Mouse (Mus musculus) A20 (cell line): ENCODE results near the gene Myh1.

Experiments used
- DNase-seq: peaks from one replicate; pipeline ENCODE4 v3.0.0-alpha.2; 2011; ENCODE audit warnings: low read depth, low spot score

Myh1 gene

DNA sequence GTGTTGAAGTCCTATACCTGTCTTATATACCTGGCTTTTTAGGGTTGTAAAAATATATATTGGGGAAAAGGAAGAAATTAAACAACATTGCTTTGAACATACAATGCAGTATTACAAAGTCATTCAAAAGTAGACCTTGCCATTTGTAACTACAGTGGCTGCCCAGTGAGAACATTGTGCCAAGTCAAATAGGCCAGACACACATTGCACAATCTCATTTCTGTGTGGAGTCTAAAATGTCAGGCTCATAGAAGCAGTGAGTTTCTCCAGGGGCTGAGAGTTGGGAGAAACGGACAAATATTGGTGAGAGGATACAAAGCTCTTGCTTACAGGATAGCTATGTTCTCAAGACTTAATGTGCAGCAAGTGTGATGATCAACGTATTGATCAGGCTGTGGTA lies 30.1 kb downstream of the Myh1 start:
- no peak for DNase-seq

GRCm38 (mm10) chr11:67235639-67236358 lies 35.9 kb downstream of the Myh1 start:
- peak; percentile 60 for DNase-seq

GRCm38 (mm10) chr11:67236799-67237198 lies 36.9 kb downstream of the Myh1 start:
- no peak for DNase-seq

DNA sequence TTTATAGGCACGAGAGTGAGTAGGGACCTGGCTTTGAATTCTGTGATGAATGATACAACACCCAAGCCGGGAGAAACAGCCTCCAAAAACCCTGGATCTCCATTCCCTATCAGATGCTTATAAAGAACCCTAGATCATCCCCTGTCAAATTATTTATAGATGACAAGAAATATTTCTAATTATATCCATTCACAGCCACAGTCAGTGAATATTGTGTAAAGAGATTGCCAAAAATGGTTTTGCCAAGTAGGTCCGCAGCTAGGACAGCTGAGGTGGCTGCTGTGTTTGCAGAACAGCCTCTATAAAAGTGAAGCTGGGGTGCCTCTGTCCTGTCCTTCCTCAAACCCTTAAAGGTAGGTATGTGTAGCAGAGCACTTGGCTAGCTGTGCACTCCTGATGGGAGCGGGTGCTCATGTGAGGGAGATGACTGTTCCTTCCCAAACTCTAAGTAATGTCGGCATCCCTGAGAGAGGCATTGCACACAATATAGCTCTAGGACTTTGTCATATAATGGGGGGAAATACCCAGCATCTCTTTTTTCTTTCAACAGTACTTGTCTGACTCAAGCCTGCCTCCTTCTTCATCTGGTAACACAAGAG lies 37.7 kb downstream of the Myh1 start, which contains the start of gene Myh4:
Gene Myh4 (plus strand): TSS at position 549 of the 599 bp plus-strand sequence.
- no peak for DNase-seq

DNA sequence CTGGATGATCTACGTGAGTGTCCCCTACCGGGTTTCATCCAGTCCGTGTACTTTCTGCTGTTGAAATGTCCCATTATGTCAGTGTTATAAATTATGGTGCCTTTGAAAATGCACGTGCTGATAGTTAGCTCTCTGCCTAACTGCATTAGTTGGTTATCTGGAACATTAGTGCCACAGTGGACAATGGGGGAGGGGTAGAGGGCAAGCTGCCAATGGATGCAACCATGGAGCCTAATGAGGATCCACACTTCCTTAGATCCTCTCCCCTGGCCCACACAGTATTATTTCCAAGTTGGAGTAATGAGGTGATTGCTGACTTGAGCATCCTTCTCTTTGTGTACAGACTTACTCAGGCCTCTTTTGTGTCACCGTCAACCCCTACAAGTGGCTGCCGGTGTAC lies 41.2 kb downstream of the Myh1 start:
- no peak for DNase-seq

DNA sequence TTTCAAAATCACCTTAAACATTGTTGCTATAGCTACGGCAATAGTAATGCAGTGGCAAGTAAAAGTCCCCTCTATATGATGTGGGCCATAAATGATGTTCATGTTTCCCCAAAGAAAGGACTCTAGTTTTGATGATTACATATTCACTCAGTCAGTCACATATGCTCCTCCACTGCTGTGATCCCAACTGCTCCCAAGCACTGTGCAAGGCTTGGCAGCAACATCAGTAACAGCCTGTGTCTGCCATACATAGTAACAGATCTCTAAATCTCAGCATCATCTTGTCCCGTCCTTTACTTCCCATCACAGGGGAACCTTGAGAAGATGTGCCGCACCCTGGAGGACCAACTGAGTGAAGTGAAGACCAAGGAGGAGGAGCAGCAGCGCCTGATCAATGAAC lies 53.8 kb downstream of the Myh1 start:
- DNase-seq, result no peak

- no peak for DNase-seq
Observed at GRCm38 (mm10) chr11:67257048-67257447, 57.2 kb downstream of the Myh1 start.

DNA sequence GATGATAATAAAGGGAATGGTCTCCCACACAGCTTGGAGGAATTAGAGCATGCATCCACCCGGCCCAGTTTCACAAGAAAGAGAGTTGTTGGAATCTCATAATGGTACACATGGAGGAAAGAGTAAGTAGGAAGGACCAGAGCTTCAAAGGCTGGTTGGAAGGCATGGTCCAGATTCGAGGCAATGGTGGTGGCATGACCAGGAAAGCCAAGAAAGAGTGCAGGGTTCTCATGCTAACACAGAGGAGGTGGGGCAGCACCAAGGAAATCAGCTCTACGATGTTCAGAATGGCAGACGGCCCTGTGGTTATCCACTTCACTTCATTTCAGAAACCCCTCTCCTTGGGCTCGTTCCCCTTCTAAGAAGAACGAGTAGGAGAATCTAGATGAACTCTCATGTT lies 61.1 kb downstream of the Myh1 start:
- DNase-seq, result no peak
